Mouse (Mus musculus) ES-E14 (cell line): Measurements from ENCODE around the gene Il17d. TPM values are rescaled to one million over a fixed set of nuclear protein-coding genes. Genes with fewer than 3 reads are reported as not detected.
A peak's percentile ranks its signal among the peaks of the same experiment; 100 is the strongest.

Experiments used
- DNase-seq: peaks from one replicate; pipeline ENCODE4 v3.0.0-alpha.2; 2013; ENCODE audit warnings: low read depth, low spot score
- H3K27ac ChIP-seq: 2 replicates; pipeline ENCODE4 v1.5.1; 2012; ENCODE audit warnings: low read depth, mild to moderate bottlenecking, low read length, moderate library complexity, mixed read lengths; ENCODE audit not compliant: poor library complexity, insufficient read depth, severe bottlenecking
- H3K36me3 ChIP-seq: 2 replicates; pipeline ENCODE4 v1.6.1; 2012; ENCODE audit warnings: mild to moderate bottlenecking, low read length, moderate library complexity, mixed read lengths; ENCODE audit not compliant: control insufficient read depth, poor library complexity, insufficient read depth, severe bottlenecking
- H3K4me1 ChIP-seq, 2 experiments: fragments of 150-350 bp in 1 of 2; sonication (generic) in 1 of 2; 2 replicates each; pipeline ENCODE4 v1.6.1; 2012; ENCODE audit warnings: low read length in 2 of 2, mild to moderate bottlenecking in 1 of 2, mixed read lengths in 1 of 2; ENCODE audit not compliant: control insufficient read depth in 2 of 2, insufficient read depth in 2 of 2, poor library complexity in 1 of 2
- H3K4me3 ChIP-seq, 2 experiments: fragments of 150-350 bp in 1 of 2; sonication (generic) in 1 of 2; 2 replicates each; pipeline ENCODE4 v1.5.1; 2012; ENCODE audit warnings: low read length in 2 of 2, low read depth in 1 of 2, mild to moderate bottlenecking in 1 of 2, mixed read lengths in 1 of 2; ENCODE audit not compliant: insufficient read depth in 1 of 2, poor library complexity in 1 of 2, severe bottlenecking in 1 of 2
- H3K9ac ChIP-seq: 2 replicates; pipeline ENCODE4 v1.6.1; 2012; ENCODE audit warnings: low read depth, mild to moderate bottlenecking, low read length, mixed read lengths; ENCODE audit not compliant: poor library complexity, insufficient read depth, severe bottlenecking
- H3K9me3 ChIP-seq: fragments of 150-350 bp; sonication (generic); 2 replicates; pipeline ENCODE4 v1.6.1; 2012; ENCODE audit warnings: low read depth, mild to moderate bottlenecking, low read length; ENCODE audit not compliant: control insufficient read depth, insufficient read depth
- CHD2 ChIP-seq: IDR thresholded peaks from 2 replicates; pipeline ENCODE4 v1.6.1; 2014; ENCODE audit warnings: mild to moderate bottlenecking, low read depth, low read length, inconsistent platforms
- HCFC1 ChIP-seq: IDR thresholded peaks from 2 replicates; pipeline ENCODE4 v1.6.1; 2012; ENCODE audit warnings: low read length, inconsistent platforms, borderline replicate concordance; ENCODE audit not compliant: insufficient read depth
- MAFK ChIP-seq: IDR thresholded peaks from 2 replicates; pipeline ENCODE4 v1.6.1; 2014; ENCODE audit warnings: mild to moderate bottlenecking, low read depth, low read length, inconsistent platforms; ENCODE audit not compliant: insufficient read depth
- ZC3H11A ChIP-seq: IDR thresholded peaks from 2 replicates; pipeline ENCODE4 v1.6.1; 2012; ENCODE audit warnings: low read depth, mild to moderate bottlenecking, inconsistent platforms, low read length, borderline replicate concordance
- ZNF384 ChIP-seq: IDR thresholded peaks from 2 replicates; pipeline ENCODE4 v1.6.1; 2012; ENCODE audit warnings: low read depth, low read length, inconsistent platforms
- in situ Hi-C, 2 experiments: fragments of 600-800 bp; cut with MboI; formaldehyde crosslinking; loops; one replicate each; pipeline ENCODE4 v1.15.1; 2025; ENCODE audit warnings: low sequenced_read_pairs in 2 of 2, inconsistent platforms in 1 of 2; ENCODE audit not compliant: unreplicated experiment in 2 of 2
- total RNA-seq: library from RNA; depleted of rRNA; stranded (reverse); fragments of 300-350 nt; gene quantifications from 2 replicates; pipeline ENCODE4 v1.2.3, GENCODE M21; 2012

Il17d gene
- total RNA-seq, 1 experiment: 2.6 TPM

DNA sequence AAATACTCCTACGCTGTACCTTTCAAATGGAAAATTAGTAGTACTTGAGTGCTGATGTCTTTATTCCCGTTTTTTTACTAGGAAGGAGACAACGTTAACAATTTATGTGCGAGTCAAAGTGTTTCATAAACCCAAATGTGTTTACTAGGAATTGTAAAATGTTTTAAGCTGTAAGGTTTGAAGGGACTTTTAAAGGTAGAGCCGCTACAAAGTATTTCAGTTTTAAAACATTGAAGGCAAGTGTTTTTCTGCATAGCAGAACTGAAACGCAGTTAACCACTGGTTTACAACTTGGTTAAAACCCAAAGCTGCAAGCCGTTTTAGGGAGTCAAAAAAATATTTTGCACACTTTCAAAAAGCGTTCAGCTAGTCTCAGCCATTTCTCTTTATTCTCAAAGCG is 815 bp upstream of the Il17d start:
- TF ChIP-seq MAFK: no peak
- TF ChIP-seq HCFC1: no peak
- no peak for TF ChIP-seq ZC3H11A
- no peak for TF ChIP-seq ZNF384
- no peak for TF ChIP-seq CHD2
- Histone ChIP-seq H3K4me1 (peaks cover 3 to 28% of the 10 kb centered on the region in 2 experiments), H3K9me3 (no peaks in the 10 kb centered on the region), H3K27ac (no peak overlapping the region; the same call in 1 of the 2 replicates), H3K36me3 (peaks cover 8% of the 10 kb centered on the region; the same call in 1 of the 2 replicates), H3K9ac (no peak overlapping the region), H3K4me3 (peak overlapping the region; percentile 82 to 90; a peak in 3 of 4 replicates)
- in situ Hi-C loops: no loop called here
- no peak for DNase-seq

DNA sequence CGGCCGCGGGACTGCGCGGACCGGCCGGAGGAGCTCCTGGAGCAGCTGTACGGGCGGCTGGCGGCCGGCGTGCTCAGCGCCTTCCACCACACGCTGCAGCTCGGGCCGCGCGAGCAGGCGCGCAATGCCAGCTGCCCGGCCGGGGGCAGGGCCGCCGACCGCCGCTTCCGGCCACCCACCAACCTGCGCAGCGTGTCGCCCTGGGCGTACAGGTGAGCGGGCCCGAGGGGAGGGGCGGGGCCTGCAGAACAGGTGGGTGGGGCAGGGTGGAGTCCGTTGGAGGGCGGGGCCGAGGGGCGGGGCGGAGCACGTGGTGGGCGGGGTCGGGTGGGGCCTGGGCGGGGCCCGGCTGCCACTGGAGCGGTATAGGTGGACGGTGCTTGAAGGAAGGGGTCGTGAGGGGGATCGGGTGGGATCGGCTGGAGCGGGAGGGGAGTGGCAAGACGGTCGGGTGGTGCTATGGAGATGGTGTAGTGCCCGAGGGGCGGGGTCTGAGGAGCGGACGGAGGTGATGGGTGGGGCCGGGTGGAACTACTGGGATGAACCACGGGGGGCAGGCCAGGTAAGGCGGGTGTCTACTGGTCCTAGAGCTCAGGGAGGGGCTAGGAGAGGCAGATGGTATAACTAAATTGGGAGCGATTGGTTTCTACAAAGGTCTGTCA is 942 bp downstream of the Il17d start:
- H3K27ac ChIP-seq: peak overlapping the region; percentile 96
- H3K9ac ChIP-seq: peak overlapping the region; percentile 94
- H3K4me3 ChIP-seq: peak overlapping the region; percentile 59 to 90
- peaks cover 8% of the 10 kb centered on the region; the same call in 1 of the 2 replicates for H3K36me3 ChIP-seq
- in situ Hi-C loops: no loop called here
- no peaks in the 10 kb centered on the region for H3K9me3 ChIP-seq
- H3K4me1 ChIP-seq: peaks cover 5 to 30% of the 10 kb centered on the region in 2 experiments
- DNase-seq: no peak
- TF ChIP-seq MAFK (no peak), CHD2 (no peak), ZC3H11A (no peak), HCFC1 (no peak), ZNF384 (no peak)

- Histone ChIP-seq H3K36me3 (peaks cover 8% of the 10 kb centered on the region; the same call in 1 of the 2 replicates), H3K4me1 (peaks cover 5 to 30% of the 10 kb centered on the region in 2 experiments), H3K9ac (peak overlapping the region; percentile 23; the same call in 1 of the 2 replicates), H3K4me3 (peak overlapping the region; percentile 59 to 90), H3K27ac (peak overlapping the region; percentile 30), H3K9me3 (no peaks in the 10 kb centered on the region)
- in situ Hi-C loops: no loop called here
- no peak for TF ChIP-seq ZNF384
- no peak for TF ChIP-seq MAFK
- TF ChIP-seq CHD2: no peak
- TF ChIP-seq ZC3H11A: no peak
- no peak for TF ChIP-seq HCFC1
- no peak for DNase-seq
Observed at GRCm38 (mm10) chr14:57526050-57526623, 1.6 kb downstream of the Il17d start.

DNA sequence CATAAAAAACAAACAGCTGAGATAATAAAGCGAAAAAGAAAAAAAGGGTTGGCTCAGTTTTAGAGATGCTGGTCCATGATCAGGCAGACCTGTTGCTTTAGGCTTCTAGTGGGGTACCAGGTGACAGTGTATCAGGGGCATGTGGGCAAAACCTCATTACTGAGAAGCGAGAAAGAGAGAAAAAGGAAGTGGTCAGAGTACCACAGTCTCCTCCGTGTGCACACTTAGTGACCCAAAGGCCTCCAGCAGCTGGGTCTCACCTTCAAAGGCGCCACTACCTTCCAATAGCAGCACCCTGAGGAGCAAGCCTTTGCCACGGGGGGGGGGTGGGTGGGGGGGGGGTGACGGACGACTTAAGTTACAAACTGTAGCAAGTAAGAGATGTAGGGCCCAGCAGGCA is 2.5 kb downstream of the Il17d start:
- H3K9ac ChIP-seq: no peak overlapping the region
- H3K36me3 ChIP-seq: peaks cover 8% of the 10 kb centered on the region; the same call in 1 of the 2 replicates
- H3K4me1 ChIP-seq: peaks cover 5 to 37% of the 10 kb centered on the region in 2 experiments
- no peaks in the 10 kb centered on the region for H3K9me3 ChIP-seq
- no peak for TF ChIP-seq CHD2
- no peak for TF ChIP-seq ZC3H11A
- TF ChIP-seq HCFC1: no peak
- TF ChIP-seq ZNF384: no peak
- no peak for TF ChIP-seq MAFK
- peak overlapping the region; percentile 16; the same call in 1 of the 2 replicates for H3K27ac ChIP-seq
- no peak overlapping the region for H3K4me3 ChIP-seq
- in situ Hi-C loops: no loop called here
- DNase-seq: no peak
